In the genomic region with DNA sequence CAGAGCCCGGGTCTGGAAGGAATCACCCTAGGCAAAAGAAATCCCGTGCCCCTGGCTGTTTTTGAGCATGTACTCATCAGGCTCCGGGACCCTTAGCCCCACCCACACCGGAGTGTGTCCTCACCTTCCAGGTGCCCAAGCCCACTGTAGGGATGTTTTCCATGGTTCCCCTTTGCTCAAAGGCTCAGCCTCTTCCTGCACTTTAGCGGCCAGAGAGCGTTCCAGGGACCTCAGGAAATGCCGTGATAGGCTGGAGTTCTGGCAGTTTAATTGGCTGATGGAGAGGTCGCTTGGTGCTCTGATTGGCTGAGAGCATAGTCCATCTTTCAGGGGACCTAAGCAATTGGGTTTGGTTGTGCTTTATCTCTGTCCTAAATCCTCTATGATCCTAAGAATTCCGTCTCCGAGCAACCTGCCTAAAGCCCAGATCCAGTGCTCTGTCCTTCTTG, we compare ENCODE assay signal across 8 mouse cellular contexts. TPM values are rescaled to one million over a fixed set of nuclear protein-coding genes. Genes with fewer than 3 reads are reported as not detected.
DNase-seq lines count a peak whose midpoint lies in the region; ATAC-seq and TF ChIP-seq lines count a peak whose summit lies in the region.

A gene (minus strand): TSS at position 214 of the 449 bp plus-strand sequence.

- peak; percentile 79 to 82 for DNase-seq in gastrocnemius, adult 8-10 months (ENCODE audit: low spot score in 2 of 2)
- peak; percentile 77 for DNase-seq in hindlimb bud, embryonic 11.5 days (ENCODE audit: extremely low spot score, low read depth, low spot score)
- DNase-seq in left cerebral cortex, adult 8-10 months (ENCODE audit: low spot score in 2 of 2): peak; percentile 86 to 95
- DNase-seq in right cerebral cortex, postnatal 10 days (ENCODE audit: low spot score in 2 of 2): peak; percentile 95 to 98
- peak; percentile 67 for DNase-seq in urinary bladder, postnatal 25 days (ENCODE audit: low spot score)

- no peaks in the 10 kb centered on the region for H3K9me3 ChIP-seq in megakaryocyte, embryonic 14.5 days

- peak; percentile 99 for ATAC-seq in activated CD4-positive, CD25-positive, alpha-beta regulatory T cell, adult 4 months

- H3K4me1 ChIP-seq in cortical plate, adult 2 months (ENCODE audit: control insufficient read depth, insufficient read depth, low read length): no peaks in the 10 kb centered on the region; the same call in 1 of the 2 replicates
- 0 out of 2 replicates have a peak, but pooled peaks cover 4% of the 10 kb centered on the region for H3K4me1 ChIP-seq in megakaryocyte, embryonic 14.5 days

- no peak for TF ChIP-seq CTCF in cortical plate, adult 2 months (IDR thresholded peaks at IDR 0.05; ENCODE audit: extremely low read depth, insufficient read depth, low read length)

- H3K36me3 ChIP-seq in megakaryocyte, embryonic 14.5 days (replicated peaks; ENCODE audit: low read length): peaks cover 3% of the 10 kb centered on the region

- peak within 1 kb of the TSS; percentile 40 for H3K4me3 ChIP-seq in cortical plate, adult 2 months (ENCODE audit: insufficient read depth, low read length)
- peak within 1 kb of the TSS; percentile 93 for H3K4me3 ChIP-seq in megakaryocyte, embryonic 14.5 days (replicated peaks)

- no peaks in the 10 kb centered on the region for H3K27me3 ChIP-seq in megakaryocyte, embryonic 14.5 days (replicated peaks)

- peak; percentile 94 for TF ChIP-seq POLR2A in cortical plate, adult 2 months (IDR thresholded peaks at IDR 0.05; ENCODE audit: extremely low read depth, insufficient read depth, low read length)

- no peak within 1 kb of the TSS for H3K27ac ChIP-seq in cortical plate, adult 2 months (ENCODE audit: insufficient read depth, low read length)

RNA-seq across cellular contexts. Expression of the gene that starts here (rescaled TPM):
- polyA plus RNA-seq in activated CD4-positive, CD25-positive, alpha-beta regulatory T cell, adult 4 months (2017; shearing (Covaris generic)): 10 to 100 TPM; 14.3 to 20.8 TPM
- polyA plus RNA-seq in cortical plate, adult 2 months (2012; rRNA removed): 16.4 and 22.1 TPM in 2 replicates
- total RNA-seq in gastrocnemius, adult 8-10 months (2022): 10 to 100 TPM; 12.5 to 17.2 (median 14.0) TPM
- 10 to 100 TPM; 15.4 to 28.6 (median 22.3) TPM for total RNA-seq in left cerebral cortex, adult 8-10 months (2022)
- not detected in 2 replicates for polyA plus RNA-seq in megakaryocyte, embryonic 14.5 days (2012; ENCODE audit: insufficient read depth, low replicate concordance)

Comparison
In these comparisons a context has a peak if more than half of its experiments do, and no peak if none do; other contexts are left out.
1. RNA of the gene that starts here (polyA plus RNA-seq): 14.3 to 20.8 TPM in activated CD4-positive, CD25-positive, alpha-beta regulatory T cell, adult 4 months and 16.4 to 22.1 TPM in cortical plate, adult 2 months; not detected in megakaryocyte, embryonic 14.5 days; every median in the first group is over 10 times any median in the second.
2. Peak in every context shown above with its lines, with median percentiles within 50 percentile points of each other: DNase-seq.